Mouse (Mus musculus) megakaryocyte, embryonic 14.5 days (primary cell): ENCODE data around the gene Podxl2. TPM values are rescaled to one million over a fixed set of nuclear protein-coding genes. Genes with fewer than 3 reads are reported as not detected.

Experiments used
- H3K27me3 ChIP-seq: replicated peaks from 2 replicates; pipeline ENCODE3; 2012; ENCODE audit warnings: inconsistent platforms
- H3K36me3 ChIP-seq: replicated peaks from 2 replicates; pipeline ENCODE3; 2012; ENCODE audit warnings: low read length, inconsistent platforms, mixed read lengths
- H3K4me1 ChIP-seq: 2 replicates; pipeline ENCODE4 v1.6.1; 2012; ENCODE audit warnings: inconsistent platforms
- H3K4me3 ChIP-seq: replicated peaks from 2 replicates; pipeline ENCODE3; 2012; ENCODE audit warnings: moderate library complexity, mild to moderate bottlenecking, inconsistent platforms
- H3K9me3 ChIP-seq: 2 replicates; pipeline ENCODE4 v1.6.1; 2012; ENCODE audit warnings: inconsistent platforms
- FLI1 ChIP-seq: IDR thresholded peaks from 2 replicates; pipeline ENCODE4 v1.6.1; 2012; ENCODE audit warnings: low read length, inconsistent platforms, mixed read lengths
- GATA1 ChIP-seq: IDR thresholded peaks from 3 replicates; pipeline ENCODE4 v1.6.1; 2012; ENCODE audit warnings: mixed read lengths, low read length, inconsistent platforms, borderline replicate concordance
- polyA plus RNA-seq: library from polyadenylated mRNA; stranded (reverse); fragments of >175 nt; gene quantifications from 2 replicates; pipeline ENCODE4 v1.2.3, GENCODE M21; 2012; ENCODE audit warnings: low replicate concordance; ENCODE audit not compliant: insufficient read depth

Gene Podxl2
- polyA plus RNA-seq, 1 experiment, result 1.2 TPM

GRCm38 (mm10) chr6:88871546-88871945 lies 3.3 kb downstream of the Podxl2 start:
- Histone ChIP-seq H3K36me3 (peaks cover 4% of the 10 kb centered on the region), H3K9me3 (peaks cover 30% of the 10 kb centered on the region), H3K27me3 (peaks cover 90% of the 10 kb centered on the region), H3K4me1 (peaks cover 24% of the 10 kb centered on the region), H3K4me3 (no peak overlapping the region)
- TF ChIP-seq FLI1 (no peak), GATA1 (no peak)

GRCm38 (mm10) chr6:88870594-88870993 lies 4.2 kb downstream of the Podxl2 start:
- H3K4me1 ChIP-seq, result peaks cover 24% of the 10 kb centered on the region
- TF ChIP-seq GATA1 (no peak), FLI1 (no peak)

GRCm38 (mm10) chr6:88869459-88869858 lies 5.4 kb downstream of the Podxl2 start:
- peaks cover 10% of the 10 kb centered on the region for H3K9me3 ChIP-seq
- H3K36me3 ChIP-seq, result peaks cover 4% of the 10 kb centered on the region
- no peak overlapping the region for H3K4me3 ChIP-seq
- peaks cover 89% of the 10 kb centered on the region for H3K27me3 ChIP-seq
- TF ChIP-seq FLI1 (no peak), GATA1 (no peak)
- peaks cover 15% of the 10 kb centered on the region for H3K4me1 ChIP-seq

More at GRCm38 (mm10) chr6:88870594-88870993, 4.2 kb downstream of the Podxl2 start:
- Histone ChIP-seq H3K4me3 (no peak overlapping the region), H3K9me3 (peaks cover 20% of the 10 kb centered on the region), H3K27me3 (peaks cover 89% of the 10 kb centered on the region), H3K36me3 (peaks cover 4% of the 10 kb centered on the region)

- no peaks in the 10 kb centered on the region for H3K36me3 ChIP-seq
- H3K9me3 ChIP-seq, result peaks cover 3% of the 10 kb centered on the region
- H3K4me1 ChIP-seq, result peaks cover 11% of the 10 kb centered on the region
- TF ChIP-seq GATA1 (no peak), FLI1 (no peak)
- peaks cover 59% of the 10 kb centered on the region for H3K27me3 ChIP-seq
- H3K4me3 ChIP-seq, result no peak overlapping the region
These were observed 9.1 kb downstream of the Podxl2 start for GRCm38 (mm10) chr6:88865704-88866103.

- Histone ChIP-seq H3K4me3 (peak overlapping the region; percentile 20), H3K9me3 (peaks cover 3% of the 10 kb centered on the region), H3K27me3 (peaks cover 55% of the 10 kb centered on the region), H3K4me1 (peaks cover 21% of the 10 kb centered on the region), H3K36me3 (no peaks in the 10 kb centered on the region)
- TF ChIP-seq GATA1 (no peak), FLI1 (no peak)
These were observed 13.9 kb downstream of the Podxl2 start for GRCm38 (mm10) chr6:88860914-88861313.

- H3K9me3 ChIP-seq, result peaks cover 3% of the 10 kb centered on the region
- H3K4me3 ChIP-seq, result no peak overlapping the region
- H3K4me1 ChIP-seq, result peaks cover 46% of the 10 kb centered on the region
- no peak for TF ChIP-seq FLI1
- no peaks in the 10 kb centered on the region for H3K36me3 ChIP-seq
- peaks cover 51% of the 10 kb centered on the region for H3K27me3 ChIP-seq
These were observed 16.5 kb downstream of the Podxl2 start for GRCm38 (mm10) chr6:88858341-88858740.

- H3K4me3 ChIP-seq, result no peak overlapping the region
- TF ChIP-seq FLI1, result no peak
- no peak for TF ChIP-seq GATA1
- peaks cover 50% of the 10 kb centered on the region for H3K4me1 ChIP-seq
- H3K36me3 ChIP-seq, result no peaks in the 10 kb centered on the region
- H3K9me3 ChIP-seq, result peaks cover 3% of the 10 kb centered on the region
- peaks cover 46% of the 10 kb centered on the region for H3K27me3 ChIP-seq
These were observed 17.0 kb downstream of the Podxl2 start for GRCm38 (mm10) chr6:88857830-88858229.

- Histone ChIP-seq H3K4me1 (peaks cover 50% of the 10 kb centered on the region), H3K9me3 (peaks cover 3% of the 10 kb centered on the region), H3K27me3 (peaks cover 46% of the 10 kb centered on the region), H3K36me3 (no peaks in the 10 kb centered on the region), H3K4me3 (no peak overlapping the region)
- no peak for TF ChIP-seq GATA1
These were observed 17.6 kb downstream of the Podxl2 start for GRCm38 (mm10) chr6:88857249-88857648.

GRCm38 (mm10) chr6:88855636-88856035 lies 19.2 kb downstream of the Podxl2 start:
- Histone ChIP-seq H3K9me3 (no peaks in the 10 kb centered on the region), H3K4me3 (no peak overlapping the region), H3K36me3 (no peaks in the 10 kb centered on the region), H3K4me1 (peaks cover 49% of the 10 kb centered on the region), H3K27me3 (peaks cover 48% of the 10 kb centered on the region)
- no peak for TF ChIP-seq FLI1
- TF ChIP-seq GATA1, result no peak

GRCm38 (mm10) chr6:88854509-88854908 lies 20.3 kb downstream of the Podxl2 start:
- no peak overlapping the region for H3K4me3 ChIP-seq
- peaks cover 52% of the 10 kb centered on the region for H3K4me1 ChIP-seq
- no peaks in the 10 kb centered on the region for H3K9me3 ChIP-seq
- no peaks in the 10 kb centered on the region for H3K36me3 ChIP-seq
- TF ChIP-seq GATA1 (no peak), FLI1 (no peak)
- H3K27me3 ChIP-seq, result peaks cover 40% of the 10 kb centered on the region

GRCm38 (mm10) chr6:88850034-88850433 lies 24.8 kb downstream of the Podxl2 start:
- Histone ChIP-seq H3K9me3 (no peaks in the 10 kb centered on the region), H3K36me3 (no peaks in the 10 kb centered on the region), H3K4me3 (no peak overlapping the region), H3K27me3 (peaks cover 25% of the 10 kb centered on the region), H3K4me1 (peaks cover 59% of the 10 kb centered on the region)
- TF ChIP-seq FLI1 (no peak), GATA1 (no peak)
